Mouse (Mus musculus): ENCODE measurements at regions not wholly inside any gene's neighbourhood (a gene's known extent, or its start where the extent isn't known, plus 50 kb on each side); places are given as distances from the start of the nearest gene placed in this dataset.
A peak's percentile ranks its signal among the peaks of the same experiment; 100 is the strongest.
"Not testable (repeated sequence)": the region's sequence is repeated elsewhere in the genome, so short reads cannot be mapped to it uniquely, and the experiment has no call there.

- H3K4me3 ChIP-seq; H3K4me2 ChIP-seq (replicated peaks); ATAC-seq (replicated peaks); H3K36me3 ChIP-seq; H3K27ac ChIP-seq (replicated peaks); H3K27me3 ChIP-seq; H3K9me3 ChIP-seq; H3K4me1 ChIP-seq; H3K9ac ChIP-seq (replicated peaks): not testable (repeated sequence)
- WGBS = 38% methylated on average over 4 of the region's 4 CpGs
Measured at GRCm38 (mm10) chr10:22460386-22460785, 100.0 kb downstream of the Raet1d start.

DNA sequence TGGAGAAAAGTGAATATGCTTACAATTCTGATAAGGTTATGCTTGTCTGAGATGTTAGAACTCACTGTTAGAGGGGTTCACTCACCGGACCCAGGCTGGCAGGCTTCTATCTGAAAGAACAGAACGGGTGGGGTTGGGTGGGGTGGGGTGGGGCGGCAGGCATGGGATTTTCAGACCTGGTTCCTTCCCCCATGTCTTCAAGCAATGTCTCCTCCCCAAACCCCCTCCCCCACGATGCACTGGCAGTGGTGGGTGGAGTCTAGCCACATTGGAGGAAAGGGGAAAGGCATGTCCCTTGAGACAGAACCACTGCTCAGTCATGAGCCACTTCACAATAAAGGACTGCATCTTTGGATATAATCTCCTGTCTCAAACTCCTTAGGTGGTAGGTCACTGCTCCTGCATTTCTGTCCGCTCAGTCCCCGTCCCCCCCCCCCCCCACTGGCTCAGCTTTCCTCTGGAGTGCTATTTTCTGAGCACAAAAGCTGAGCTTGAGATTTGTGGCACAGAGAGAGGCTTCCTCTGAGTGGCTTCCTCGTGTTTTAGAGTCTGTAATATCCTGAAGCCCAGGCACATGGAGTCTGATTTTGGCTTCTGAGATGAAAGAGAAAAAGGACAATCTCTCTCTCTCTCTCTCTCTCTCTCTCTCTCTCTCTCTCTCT lies 100.6 kb downstream of the Raet1d start:
- H3K4me2 ChIP-seq (replicated peaks); H3K9ac ChIP-seq (replicated peaks); H3K36me3 ChIP-seq; H3K9me3 ChIP-seq; H3K27me3 ChIP-seq; H3K4me1 ChIP-seq; H3K4me3 ChIP-seq; H3K27ac ChIP-seq (replicated peaks): not testable (repeated sequence)
- 3% methylated on average over 7 of the region's 7 CpGs for WGBS
- ATAC-seq (replicated peaks) = peak; percentile 86

- H3K9me3 ChIP-seq; H3K4me2 ChIP-seq (replicated peaks); H3K4me1 ChIP-seq; H3K36me3 ChIP-seq; H3K9ac ChIP-seq (replicated peaks); H3K27me3 ChIP-seq; H3K27ac ChIP-seq (replicated peaks); H3K4me3 ChIP-seq: not testable (repeated sequence)
- WGBS = 17% methylated on average over 4 of the region's 4 CpGs
- ATAC-seq (replicated peaks) = peak; percentile 89
Measured at GRCm38 (mm10) chr10:22461480-22462050, 101.2 kb downstream of the Raet1d start.

DNA sequence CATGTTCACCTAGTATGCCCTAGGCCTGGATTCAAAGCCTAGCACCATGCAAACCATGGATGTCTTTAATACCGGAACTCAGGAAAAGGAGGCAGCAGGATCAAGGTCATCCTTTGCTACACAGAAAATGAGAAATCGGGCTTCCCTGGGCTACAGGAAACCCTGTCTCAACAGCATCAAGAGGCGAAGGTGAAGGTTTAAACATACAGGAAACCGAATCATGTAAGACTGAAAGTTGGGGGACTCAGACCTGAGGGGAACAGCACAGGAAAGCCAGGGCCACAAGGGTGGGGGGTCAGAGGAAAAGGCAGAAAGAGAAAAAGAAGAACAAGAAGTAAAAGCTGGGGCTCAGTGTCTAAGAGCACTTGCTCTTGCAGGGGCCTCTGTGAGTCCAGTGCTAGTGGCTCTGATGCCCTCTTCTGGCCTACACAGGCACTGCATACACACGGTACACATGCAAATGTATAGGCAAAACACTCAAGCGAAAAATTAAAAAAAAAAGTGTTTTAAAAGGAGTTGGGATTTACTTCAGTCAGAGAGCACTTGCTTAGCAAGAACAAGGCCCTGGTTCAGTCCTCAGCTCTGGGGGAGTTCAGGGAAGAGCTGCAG lies 111.5 kb downstream of the Raet1d start:
- not testable (repeated sequence) for H3K36me3 ChIP-seq; H3K9ac ChIP-seq (replicated peaks); H3K4me3 ChIP-seq; H3K9me3 ChIP-seq; ATAC-seq (replicated peaks); H3K27me3 ChIP-seq; H3K4me1 ChIP-seq; H3K4me2 ChIP-seq (replicated peaks); H3K27ac ChIP-seq (replicated peaks)
- WGBS = 95% methylated on average over 6 of the region's 6 CpGs

DNA sequence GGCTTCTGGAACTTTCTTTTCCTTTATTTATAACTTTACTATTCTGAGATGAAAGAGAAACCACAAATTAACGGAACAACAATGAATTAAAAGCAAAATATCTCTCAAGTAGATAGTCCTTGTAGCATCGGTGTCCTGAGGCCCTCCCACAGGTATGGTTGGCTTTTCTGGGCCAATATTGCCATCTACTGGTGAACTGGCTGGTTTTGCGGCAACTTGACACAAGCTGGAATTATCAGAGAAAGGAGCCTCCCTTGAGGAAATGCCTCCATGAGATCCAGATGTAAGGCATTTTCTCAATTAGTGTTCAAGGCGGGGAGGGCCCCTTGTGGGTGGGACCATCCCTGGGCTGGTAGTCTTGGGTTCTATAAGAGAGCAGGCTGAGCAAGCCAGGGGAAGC lies 119.5 kb downstream of the Raet1d start:
- not testable (repeated sequence) for H3K9me3 ChIP-seq; H3K4me2 ChIP-seq (replicated peaks); H3K36me3 ChIP-seq; H3K27ac ChIP-seq (replicated peaks); H3K4me3 ChIP-seq; H3K4me1 ChIP-seq; H3K27me3 ChIP-seq; H3K9ac ChIP-seq (replicated peaks)
- 6% methylated on average over 4 of the region's 4 CpGs for WGBS
- peak; percentile 85 for ATAC-seq (replicated peaks)

DNA sequence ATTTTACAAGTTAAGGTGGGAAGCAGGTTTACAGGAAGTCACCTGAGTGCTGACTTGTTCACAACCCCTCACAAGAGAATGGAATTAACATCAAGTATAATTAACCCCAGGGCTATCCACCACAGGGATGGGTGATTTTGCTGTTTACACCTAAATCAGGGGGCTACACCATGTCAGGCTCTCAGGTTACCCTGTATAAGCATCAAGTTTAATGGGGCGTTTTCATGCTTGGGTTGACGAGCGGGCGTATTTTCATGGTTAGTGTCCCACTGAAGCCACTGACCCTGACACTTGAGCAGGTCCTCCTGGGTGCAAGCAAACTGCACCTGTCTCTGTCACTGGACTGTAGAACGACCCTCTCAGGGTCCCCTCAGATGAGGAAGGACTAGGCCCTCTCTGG lies 126.7 kb downstream of the Raet1d start:
- H3K9me3 ChIP-seq; H3K4me2 ChIP-seq (replicated peaks); H3K27ac ChIP-seq (replicated peaks); H3K36me3 ChIP-seq; H3K27me3 ChIP-seq; H3K9ac ChIP-seq (replicated peaks); H3K4me1 ChIP-seq; H3K4me3 ChIP-seq; ATAC-seq (replicated peaks): not testable (repeated sequence)
- 80% methylated on average over 5 of the region's 5 CpGs for WGBS

DNA sequence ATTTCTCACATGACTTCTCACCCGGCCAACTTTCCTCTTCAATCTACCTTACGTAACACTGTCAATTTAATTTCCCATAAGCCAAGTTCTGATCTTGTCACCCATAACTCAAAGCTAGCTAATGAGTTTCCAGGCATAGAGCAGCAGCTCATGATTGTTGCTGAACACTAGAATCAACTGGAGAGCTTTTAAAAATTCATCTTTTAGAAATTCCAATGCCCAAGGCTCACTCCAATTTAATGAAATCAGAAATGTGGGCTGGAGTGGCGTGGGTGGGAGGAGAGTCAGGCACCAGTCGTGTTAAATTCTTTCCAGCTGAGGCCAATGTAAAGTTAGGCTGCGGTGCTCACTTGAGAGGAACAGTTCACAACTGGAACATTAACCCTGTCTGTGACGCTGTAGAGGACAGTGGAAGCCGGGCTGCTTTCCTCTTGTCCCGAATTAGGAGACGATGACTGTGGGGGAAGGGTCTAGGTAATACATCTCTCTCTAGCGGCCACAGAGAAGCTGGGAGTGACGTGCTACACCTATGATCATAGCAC lies 131.5 kb downstream of the Raet1d start:
- H3K27me3 ChIP-seq; ATAC-seq (replicated peaks); H3K4me2 ChIP-seq (replicated peaks); H3K36me3 ChIP-seq; H3K9ac ChIP-seq (replicated peaks); H3K4me3 ChIP-seq; H3K4me1 ChIP-seq; H3K9me3 ChIP-seq; H3K27ac ChIP-seq (replicated peaks): not testable (repeated sequence)
- 82% methylated on average over 11 of the region's 11 CpGs for WGBS

GRCm38 (mm10) chr10:22495975-22496496 lies 135.7 kb downstream of the Raet1d start:
- Histone ChIP-seq H3K27ac (replicated peaks) (no peak overlapping the region), H3K9me3 (no peaks in the 10 kb centered on the region), H3K27me3 (no peaks in the 10 kb centered on the region), H3K9ac (replicated peaks) (no peak overlapping the region), H3K36me3 (no peaks in the 10 kb centered on the region), H3K4me2 (replicated peaks) (no peak overlapping the region), H3K4me1 (no peaks in the 10 kb centered on the region), H3K4me3 (no peak overlapping the region)
- no peak for ATAC-seq (replicated peaks)
- WGBS = 41% methylated on average over 4 of the region's 4 CpGs
